ENCODE assay signal across 27 mouse cellular contexts in genomic region chr16:50690818-50691217, GRCm38 (mm10).
A peak's percentile ranks its signal among the peaks of the same experiment; 100 is the strongest.
DNase-seq lines count a peak whose midpoint lies in the region; ATAC-seq lines count a peak whose summit lies in the region.
"Had no signal": no experiment of that assay in that cellular context is flagged by ENCODE, and none has a peak within 500 bp of the region (broad histone marks: within the 10 kb centered on the region; RNA-seq: fewer than 3 reads in every experiment).

No protein-coding gene starts in this region.

- DNase-seq in MEL-GATA-1-ER (ENCODE audit: extremely low read depth, low read depth): peak; percentile 44
- no peak for DNase-seq in forebrain, embryonic 10.5 days (ENCODE audit: extremely low spot score, low spot score)
- no peak for DNase-seq in cerebellum, postnatal 4 days (ENCODE audit: low spot score in 2 of 2)
- no peak for DNase-seq in cerebellum, adult 11-12 months
- DNase-seq: adrenal gland, adult 8-10 months; adrenal gland, postnatal 25 days; cerebellum, adult 11 months; cerebellum, adult 8-10 months; cerebellum, postnatal 10 days; cerebellum, postnatal 36 days; forebrain, postnatal 0 days; gastrocnemius, adult 2 months; gastrocnemius, postnatal 14 days; heart, adult 18-20 months; heart, postnatal 10 days; heart, postnatal 36 days; kidney, adult 18-20 months had no signal

- 84% methylated on average over 7 of the region's 7 CpGs for WGBS in forebrain, embryonic 10.5 days

- peak; percentile 64 for ATAC-seq in common myeloid progenitor, adult 5-6 weeks (replicated peaks; ENCODE audit: low read depth, poor library complexity, severe bottlenecking)
- peak; percentile 73 for ATAC-seq in megakaryocyte, adult 5-6 weeks (ENCODE audit: poor library complexity, severe bottlenecking)
- ATAC-seq: activated CD4-positive, CD25-positive, alpha-beta regulatory T cell, adult 4 months; forebrain, embryonic 14.5 days; forebrain, postnatal 0 days; hindbrain, embryonic 16.5 days; intestine, embryonic 15.5 days had no signal

- no peak overlapping the region for H3K4me3 ChIP-seq in forebrain, embryonic 10.5 days
- H3K4me3 ChIP-seq: gastrocnemius, adult 2 months; heart, embryonic 12.5 days; heart, embryonic 15.5 days; hindbrain, embryonic 10.5 days; hindbrain, embryonic 13.5 days; intestine, embryonic 15.5 days had no signal

- H3K27me3 ChIP-seq in forebrain, embryonic 10.5 days (ENCODE audit: poor library complexity, severe bottlenecking): no peaks in the 10 kb centered on the region
- H3K27me3 ChIP-seq: heart, embryonic 12.5 days; heart, embryonic 15.5 days; hindbrain, embryonic 13.5 days; intestine, embryonic 15.5 days had no signal

- no peak overlapping the region for H3K27ac ChIP-seq in forebrain, embryonic 10.5 days
- H3K27ac ChIP-seq: gastrocnemius, adult 2 months; heart, embryonic 15.5 days; hindbrain, embryonic 10.5 days; hindbrain, embryonic 13.5 days; intestine, embryonic 15.5 days had no signal

- no peaks in the 10 kb centered on the region for H3K9me3 ChIP-seq in forebrain, embryonic 10.5 days
- H3K9me3 ChIP-seq: heart, embryonic 15.5 days; hindbrain, embryonic 10.5 days; hindbrain, embryonic 13.5 days; intestine, embryonic 15.5 days had no signal

- no peaks in the 10 kb centered on the region for H3K4me1 ChIP-seq in forebrain, embryonic 10.5 days
- H3K4me1 ChIP-seq: heart, embryonic 12.5 days; heart, embryonic 15.5 days; hindbrain, embryonic 10.5 days; hindbrain, embryonic 13.5 days; intestine, embryonic 15.5 days had no signal

- H3K36me3 ChIP-seq in forebrain, embryonic 10.5 days (replicated peaks): no peaks in the 10 kb centered on the region
- H3K36me3 ChIP-seq: heart, embryonic 12.5 days; heart, embryonic 15.5 days; hindbrain, embryonic 10.5 days; hindbrain, embryonic 13.5 days; intestine, embryonic 15.5 days had no signal
